Mouse (Mus musculus) liver, embryonic 14.5 days (tissue): ENCODE results near the gene Gm1604a.
"Not testable (repeated sequence)": the region's sequence is repeated elsewhere in the genome, so short reads cannot be mapped to it uniquely, and the experiment has no call there.

Experiments used
- CTCF ChIP-seq: IDR thresholded peaks from 2 replicates; pipeline ENCODE4 v1.5.1; 2016; ENCODE audit warnings: antibody characterized with exemption, low read depth, control low read depth
- EP300 ChIP-seq: IDR thresholded peaks from 2 replicates; pipeline ENCODE4 v1.6.1; 2016; ENCODE audit warnings: antibody characterized with exemption, low read depth

GRCm38 (mm10) chr17:7126475-7126874, 101.1 kb downstream of the Gm1604a start:
- TF ChIP-seq CTCF, EP300: not testable (repeated sequence)
